Mouse (Mus musculus): Measurements from ENCODE around the gene Baz1a. TPM values are rescaled to one million over a fixed set of nuclear protein-coding genes. Genes with fewer than 3 reads are reported as not detected.

Baz1a gene
- polyA plus RNA-seq, 1 experiment from 2014 or later, result 16.4 TPM

- ATAC-seq (replicated peaks; ENCODE audit: extremely low read depth, insufficient read depth, low FRiP score), result no peak
- Histone ChIP-seq H3K36me3 (ENCODE audit: control insufficient read depth, insufficient read depth) (no peaks in the 10 kb centered on the region; the same call in 1 of the 2 replicates), H3K4me2 (ENCODE audit: low read depth, low read length) (no peak overlapping the region), H3K4me1 (ENCODE audit: control insufficient read depth, insufficient read depth, low read length) (no peaks in the 10 kb centered on the region), H3K9ac (ENCODE audit: low read length) (no peak overlapping the region), H3K27ac (ENCODE audit: low read length) (no peak overlapping the region), H3K4me3 (ENCODE audit: low read length) (no peak overlapping the region), H3K9me3 (replicated peaks; ENCODE audit: control insufficient read depth, low read length) (0 out of 2 replicates have a peak, but pooled peaks cover 3% of the 10 kb centered on the region), H3K27me3 (ENCODE audit: control insufficient read depth, insufficient read depth, low read length) (no peaks in the 10 kb centered on the region)
- 92% methylated on average over 2 of the region's 2 CpGs for WGBS
These were observed 123.7 kb downstream of the Baz1a start for GRCm38 (mm10) chr12:54890426-54890825.

GRCm38 (mm10) chr12:54887580-54888127 lies 126.5 kb downstream of the Baz1a start:
- no peak for ATAC-seq (replicated peaks; ENCODE audit: extremely low read depth, insufficient read depth, low FRiP score)
- Histone ChIP-seq H3K4me2 (ENCODE audit: low read depth, low read length) (no peak overlapping the region), H3K36me3 (ENCODE audit: control insufficient read depth, insufficient read depth) (no peaks in the 10 kb centered on the region), H3K27ac (ENCODE audit: low read length) (no peak overlapping the region), H3K27me3 (ENCODE audit: control insufficient read depth, insufficient read depth, low read length) (no peaks in the 10 kb centered on the region), H3K4me1 (ENCODE audit: control insufficient read depth, insufficient read depth, low read length) (no peaks in the 10 kb centered on the region), H3K4me3 (ENCODE audit: low read length) (no peak overlapping the region), H3K9ac (ENCODE audit: low read length) (no peak overlapping the region), H3K9me3 (replicated peaks; ENCODE audit: control insufficient read depth, low read length) (0 out of 2 replicates have a peak, but pooled peaks cover 3% of the 10 kb centered on the region)
- 89% methylated on average over 4 of the region's 4 CpGs for WGBS

DNA sequence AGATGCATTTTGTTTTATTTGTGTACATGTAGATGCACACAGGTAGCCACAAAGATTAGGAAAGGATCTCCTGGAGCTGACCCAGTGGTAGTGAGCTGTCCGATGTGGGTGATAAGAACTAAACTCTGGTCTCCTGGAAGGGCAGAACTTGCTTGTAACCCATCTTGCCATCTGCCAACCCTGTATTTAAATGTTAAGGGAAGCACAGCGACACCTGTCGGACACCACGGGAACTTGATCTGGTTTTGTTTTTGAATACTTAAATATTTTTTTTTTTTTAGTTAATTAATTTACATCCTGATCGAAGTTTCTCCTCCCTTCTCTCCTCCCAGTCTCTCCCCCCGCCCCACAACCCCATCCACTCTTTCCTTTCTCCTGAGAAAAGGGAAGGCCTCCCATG lies 134.5 kb downstream of the Baz1a start:
- Histone ChIP-seq H3K9ac (ENCODE audit: low read length) (no peak overlapping the region), H3K36me3 (ENCODE audit: control insufficient read depth, insufficient read depth) (no peaks in the 10 kb centered on the region), H3K4me1 (ENCODE audit: control insufficient read depth, insufficient read depth, low read length) (peaks cover 3% of the 10 kb centered on the region; the same call in 1 of the 2 replicates), H3K4me2 (ENCODE audit: low read depth, low read length) (no peak overlapping the region), H3K9me3 (replicated peaks; ENCODE audit: control insufficient read depth, low read length) (no peaks in the 10 kb centered on the region), H3K4me3 (ENCODE audit: low read length) (no peak overlapping the region), H3K27ac (ENCODE audit: low read length) (peak overlapping the region; percentile 27; the same call in 1 of the 2 replicates), H3K27me3 (ENCODE audit: control insufficient read depth, insufficient read depth, low read length) (no peaks in the 10 kb centered on the region)
- WGBS, result 4% methylated on average over 6 of the region's 6 CpGs
- ATAC-seq (replicated peaks; ENCODE audit: extremely low read depth, insufficient read depth, low FRiP score), result no peak

DNA sequence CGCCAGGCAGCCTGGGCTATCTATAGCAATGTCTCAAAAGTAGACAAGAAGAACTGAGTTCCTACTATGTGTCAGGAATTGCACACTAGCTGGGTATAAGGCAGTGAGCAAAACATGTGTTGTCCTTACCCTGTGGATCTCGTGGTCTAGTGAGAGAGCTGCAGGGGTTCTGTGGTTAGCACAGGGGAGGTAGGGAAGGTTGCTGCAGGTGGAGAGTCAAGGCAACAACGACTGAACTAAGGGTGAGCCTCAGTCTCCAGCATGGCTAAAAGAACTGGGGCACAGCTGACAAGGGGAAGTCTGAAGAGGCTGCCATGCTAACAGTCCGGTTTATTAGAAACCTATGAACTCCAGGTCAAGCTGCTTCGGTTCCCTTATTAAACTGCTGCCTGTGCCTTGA lies 134.9 kb downstream of the Baz1a start:
- H3K4me1 ChIP-seq (ENCODE audit: control insufficient read depth, insufficient read depth, low read length), result peaks cover 3% of the 10 kb centered on the region; the same call in 1 of the 2 replicates
- H3K9me3 ChIP-seq (replicated peaks; ENCODE audit: control insufficient read depth, low read length), result no peaks in the 10 kb centered on the region
- peak overlapping the region; percentile 27; the same call in 1 of the 2 replicates for H3K27ac ChIP-seq (ENCODE audit: low read length)
- WGBS, result 74% methylated on average over 5 of the region's 5 CpGs
- H3K4me2 ChIP-seq (ENCODE audit: low read depth, low read length), result no peak overlapping the region
- no peak overlapping the region for H3K4me3 ChIP-seq (ENCODE audit: low read length)
- no peaks in the 10 kb centered on the region for H3K36me3 ChIP-seq (ENCODE audit: control insufficient read depth, insufficient read depth)
- no peak overlapping the region for H3K9ac ChIP-seq (ENCODE audit: low read length)
- peak; percentile 33; the same call in 1 of the 2 replicates for ATAC-seq (replicated peaks; ENCODE audit: extremely low read depth, insufficient read depth, low FRiP score)
- no peaks in the 10 kb centered on the region for H3K27me3 ChIP-seq (ENCODE audit: control insufficient read depth, insufficient read depth, low read length)

DNA sequence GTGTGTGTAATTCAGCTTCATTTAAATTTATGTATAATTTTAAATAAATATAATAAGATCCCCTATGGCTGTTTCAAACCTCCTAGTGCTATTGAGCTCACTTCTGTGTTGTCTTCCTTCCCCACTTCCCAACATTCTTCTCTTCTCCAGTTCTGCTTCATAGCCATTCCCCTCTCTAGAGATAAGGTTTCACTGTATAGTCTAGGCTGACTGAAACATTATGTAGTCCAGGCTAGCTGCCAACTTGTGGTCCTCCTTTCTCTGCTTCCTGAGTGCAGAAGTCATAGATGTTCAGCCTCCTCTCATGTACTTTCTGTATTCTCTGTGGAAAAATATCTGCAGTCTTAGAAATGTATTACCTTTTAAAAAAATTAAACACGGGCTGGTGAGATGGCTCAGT lies 136.3 kb downstream of the Baz1a start:
- no peak overlapping the region for H3K4me2 ChIP-seq (ENCODE audit: low read depth, low read length)
- no peaks in the 10 kb centered on the region for H3K27me3 ChIP-seq (ENCODE audit: control insufficient read depth, insufficient read depth, low read length)
- no peak overlapping the region for H3K27ac ChIP-seq (ENCODE audit: low read length)
- no peak for ATAC-seq (replicated peaks; ENCODE audit: extremely low read depth, insufficient read depth, low FRiP score)
- H3K4me3 ChIP-seq (ENCODE audit: low read length), result no peak overlapping the region
- no peaks in the 10 kb centered on the region for H3K36me3 ChIP-seq (ENCODE audit: control insufficient read depth, insufficient read depth)
- WGBS, result 72% methylated on average over 1 of the region's 1 CpGs
- H3K4me1 ChIP-seq (ENCODE audit: control insufficient read depth, insufficient read depth, low read length), result peaks cover 3% of the 10 kb centered on the region; the same call in 1 of the 2 replicates
- no peaks in the 10 kb centered on the region for H3K9me3 ChIP-seq (replicated peaks; ENCODE audit: control insufficient read depth, low read length)
- no peak overlapping the region for H3K9ac ChIP-seq (ENCODE audit: low read length)

DNA sequence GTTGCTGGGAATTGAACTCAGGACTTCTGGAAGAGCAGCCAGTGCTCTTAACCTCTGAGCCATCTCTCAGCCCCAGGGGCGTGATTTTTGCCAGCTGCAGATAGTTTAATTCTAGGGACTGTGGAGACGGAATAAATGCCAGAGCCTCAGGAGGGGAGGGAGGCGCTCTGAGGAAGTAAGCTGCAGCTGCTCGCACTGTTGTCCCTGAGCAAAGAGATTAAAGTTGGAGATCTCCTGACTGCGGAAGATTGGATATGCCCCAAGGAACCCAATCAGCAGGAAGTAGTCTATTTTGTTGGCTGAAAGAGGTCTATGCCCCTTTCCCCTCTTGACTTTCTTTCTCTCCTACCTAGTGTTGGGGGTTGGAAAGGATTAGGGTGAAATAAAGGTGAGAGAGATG lies 137.3 kb downstream of the Baz1a start:
- WGBS, result 49% methylated on average over 5 of the region's 5 CpGs
- no peak for ATAC-seq (replicated peaks; ENCODE audit: extremely low read depth, insufficient read depth, low FRiP score)

DNA sequence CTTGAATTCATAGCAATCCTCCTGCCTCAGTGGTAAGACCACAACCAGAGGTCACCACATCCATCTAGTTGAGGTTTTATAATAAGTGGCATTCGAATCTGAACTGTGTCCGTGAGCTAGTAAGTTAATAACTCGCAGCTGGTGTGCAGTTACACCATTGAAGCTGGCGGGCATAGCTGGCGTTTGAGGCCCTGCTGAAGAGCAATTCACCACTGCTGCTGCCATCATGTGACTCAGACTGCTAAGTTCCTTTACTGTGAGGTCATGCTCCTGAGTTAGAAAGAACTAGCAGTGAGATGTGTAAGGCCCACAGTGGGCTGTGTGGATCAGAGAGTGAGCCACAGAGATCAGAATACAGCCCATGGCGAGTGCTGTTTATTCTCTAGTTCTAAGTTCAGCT lies 139.4 kb downstream of the Baz1a start:
- Histone ChIP-seq H3K4me1 (ENCODE audit: control insufficient read depth, insufficient read depth, low read length) (peaks cover 3% of the 10 kb centered on the region; the same call in 1 of the 2 replicates), H3K36me3 (ENCODE audit: control insufficient read depth, insufficient read depth) (no peaks in the 10 kb centered on the region), H3K4me2 (ENCODE audit: low read depth, low read length) (no peak overlapping the region), H3K9me3 (replicated peaks; ENCODE audit: control insufficient read depth, low read length) (no peaks in the 10 kb centered on the region), H3K9ac (ENCODE audit: low read length) (0 out of 2 replicates have a peak overlapping the region, but pooled peaks have one; percentile 45), H3K4me3 (ENCODE audit: low read length) (no peak overlapping the region), H3K27ac (ENCODE audit: low read length) (peak overlapping the region; percentile 91), H3K27me3 (ENCODE audit: control insufficient read depth, insufficient read depth, low read length) (no peaks in the 10 kb centered on the region)
- 37% methylated on average over 6 of the region's 6 CpGs for WGBS
- ATAC-seq (replicated peaks; ENCODE audit: extremely low read depth, insufficient read depth, low FRiP score), result peak; percentile 92

More for the DNA sequence above, 137.3 kb downstream of the Baz1a start:
- H3K27ac ChIP-seq (ENCODE audit: low read length), result peak overlapping the region; percentile 55
- H3K36me3 ChIP-seq (ENCODE audit: control insufficient read depth, insufficient read depth), result no peaks in the 10 kb centered on the region
- H3K4me3 ChIP-seq (ENCODE audit: low read length), result no peak overlapping the region
- no peak overlapping the region for H3K9ac ChIP-seq (ENCODE audit: low read length)
- no peak overlapping the region for H3K4me2 ChIP-seq (ENCODE audit: low read depth, low read length)
- no peaks in the 10 kb centered on the region for H3K9me3 ChIP-seq (replicated peaks; ENCODE audit: control insufficient read depth, low read length)
- no peaks in the 10 kb centered on the region for H3K27me3 ChIP-seq (ENCODE audit: control insufficient read depth, insufficient read depth, low read length)
- peaks cover 3% of the 10 kb centered on the region; the same call in 1 of the 2 replicates for H3K4me1 ChIP-seq (ENCODE audit: control insufficient read depth, insufficient read depth, low read length)

DNA sequence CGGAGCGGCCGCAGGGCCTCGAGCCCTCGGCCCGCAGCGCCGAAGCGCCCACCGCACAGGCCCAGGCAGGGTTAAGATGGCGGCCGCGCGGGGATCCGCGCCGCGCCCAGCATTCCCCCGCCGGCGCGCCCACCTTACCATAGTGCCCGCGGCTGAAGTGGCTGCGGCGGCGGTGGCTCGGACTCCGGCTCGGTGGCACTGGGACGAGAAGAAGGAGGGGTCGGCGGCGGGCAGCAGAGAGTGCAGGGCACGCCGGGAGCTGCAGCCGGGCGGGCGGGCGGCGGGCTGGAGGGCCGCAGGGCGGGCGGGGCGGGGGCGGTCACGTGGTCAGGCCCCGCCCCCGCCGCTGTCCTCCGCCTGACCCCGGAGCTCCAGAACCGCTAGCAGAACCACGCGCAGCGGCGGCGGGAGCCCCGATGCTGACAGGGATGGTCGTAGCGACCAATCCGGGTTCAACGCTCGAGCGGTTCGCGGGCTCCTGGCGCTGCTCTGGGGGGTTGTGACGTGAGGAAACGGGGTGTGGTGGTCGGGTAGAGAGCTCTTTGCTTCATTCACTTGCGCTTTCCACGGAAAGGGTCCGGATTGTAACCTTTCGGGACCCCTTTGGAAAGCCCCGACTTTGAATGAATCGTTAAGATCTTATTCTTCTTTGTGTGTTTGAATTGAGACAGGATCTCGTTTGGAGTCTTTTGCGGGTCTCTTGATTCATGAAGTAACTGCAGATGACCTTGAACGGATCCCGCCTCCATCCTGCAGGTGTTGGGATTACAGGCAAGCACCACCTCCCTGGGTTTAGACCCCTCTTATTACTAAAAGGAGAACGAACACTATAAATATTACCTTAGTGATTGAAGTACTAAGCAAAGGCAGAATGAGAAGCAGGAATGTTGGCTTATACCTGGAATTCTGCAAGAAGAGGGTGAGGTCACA lies 151.3 kb downstream of the Baz1a start, which contains the start of gene Cfl2:
Cfl2 (minus strand) TSS at position 272 of the 930 bp plus-strand sequence.
- peak within 1 kb of the TSS; percentile 99 for H3K27ac ChIP-seq (ENCODE audit: low read length)
- no peaks in the 10 kb centered on the region for H3K27me3 ChIP-seq (ENCODE audit: control insufficient read depth, insufficient read depth, low read length)
- H3K4me1 ChIP-seq (ENCODE audit: control insufficient read depth, insufficient read depth, low read length), result peaks cover 16% of the 10 kb centered on the region
- peak within 1 kb of the TSS; percentile 98 for H3K9ac ChIP-seq (ENCODE audit: low read length)
- H3K4me3 ChIP-seq (ENCODE audit: low read length), result peak within 1 kb of the TSS; percentile 86
- ATAC-seq (replicated peaks; ENCODE audit: extremely low read depth, insufficient read depth, low FRiP score), result peak; percentile 90
- peak within 1 kb of the TSS; percentile 65 for H3K4me2 ChIP-seq (ENCODE audit: low read depth, low read length)
- peaks cover 4% of the 10 kb centered on the region for H3K9me3 ChIP-seq (replicated peaks; ENCODE audit: control insufficient read depth, low read length)
- H3K36me3 ChIP-seq (ENCODE audit: control insufficient read depth, insufficient read depth), result peaks cover 12% of the 10 kb centered on the region
- under 1% methylated on average over 61 of the region's 82 CpGs for WGBS

Measured in heart, embryonic 16.5 days (tissue).